Mouse (Mus musculus) thymus, adult 2 months (tissue): ENCODE results near the gene Hmox2.

Experiments
- CTCF ChIP-seq: fragments of 200-500 bp; IDR thresholded peaks from 2 replicates; pipeline ENCODE4 v1.5.1; 2012; ENCODE audit warnings: mild to moderate bottlenecking, control low read depth, low read length, moderate library complexity, borderline replicate concordance; ENCODE audit not compliant: control insufficient read depth, poor library complexity, insufficient read depth; ENCODE audit errors: extremely low read depth
- POLR2A ChIP-seq: fragments of 200-500 bp; IDR thresholded peaks from 2 replicates; pipeline ENCODE4 v1.6.1; 2012; ENCODE audit warnings: mild to moderate bottlenecking, low read length, control low read depth, moderate library complexity; ENCODE audit not compliant: control insufficient read depth, poor library complexity, insufficient read depth; ENCODE audit errors: extremely low read depth

DNA sequence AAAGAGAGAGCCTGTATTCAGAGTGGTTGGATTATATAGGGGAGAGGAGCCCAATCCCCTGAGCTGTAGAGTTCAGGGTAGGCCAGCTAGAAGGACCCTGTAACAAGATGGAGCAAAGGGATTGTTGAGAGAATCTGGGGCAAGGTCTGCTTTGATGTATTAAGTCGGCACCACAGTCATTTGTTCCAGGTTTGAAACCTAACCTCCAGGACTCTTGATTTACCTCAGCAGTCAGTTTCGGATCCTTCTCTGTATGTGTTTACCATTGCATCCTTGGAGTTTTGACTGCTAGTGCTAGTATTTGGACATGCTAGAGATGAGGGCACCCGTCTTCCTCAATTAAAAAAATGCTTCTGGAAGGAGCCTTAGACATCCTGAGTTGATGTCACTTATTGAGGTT, 26.0 kb downstream of the Hmox2 start:
- no peak for TF ChIP-seq CTCF
- no peak for TF ChIP-seq POLR2A
